Mouse (Mus musculus) embryo, embryonic 10 days (tissue): ENCODE results near the gene Ppp4r3a.
A peak's percentile ranks its signal among the peaks of the same experiment; 100 is the strongest.

Experiments
- DNase-seq: peaks from one replicate; pipeline ENCODE4 v3.0.0-alpha.2; 2015; ENCODE audit warnings: low spot score

Gene Ppp4r3a

DNA sequence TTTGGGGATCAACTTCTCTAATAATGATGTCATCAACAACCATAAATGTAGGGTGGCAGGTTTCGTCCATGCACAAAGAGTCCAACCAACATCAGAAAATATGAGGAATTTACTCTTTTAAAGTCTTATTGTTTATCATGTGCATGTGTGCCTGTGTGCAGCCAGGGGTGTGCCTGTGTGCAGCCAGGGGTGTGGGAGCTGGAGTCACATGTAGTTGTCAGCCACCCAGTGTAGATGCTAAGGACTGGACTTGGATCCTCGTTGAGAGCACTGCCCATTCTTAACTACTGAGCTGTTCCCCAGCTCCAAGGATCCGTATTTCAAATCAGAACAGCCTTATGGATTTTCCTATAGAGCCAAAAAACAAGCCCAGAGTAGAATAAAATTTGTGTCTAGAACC, 92.4 kb downstream of the Ppp4r3a start:
- no peak for DNase-seq

DNA sequence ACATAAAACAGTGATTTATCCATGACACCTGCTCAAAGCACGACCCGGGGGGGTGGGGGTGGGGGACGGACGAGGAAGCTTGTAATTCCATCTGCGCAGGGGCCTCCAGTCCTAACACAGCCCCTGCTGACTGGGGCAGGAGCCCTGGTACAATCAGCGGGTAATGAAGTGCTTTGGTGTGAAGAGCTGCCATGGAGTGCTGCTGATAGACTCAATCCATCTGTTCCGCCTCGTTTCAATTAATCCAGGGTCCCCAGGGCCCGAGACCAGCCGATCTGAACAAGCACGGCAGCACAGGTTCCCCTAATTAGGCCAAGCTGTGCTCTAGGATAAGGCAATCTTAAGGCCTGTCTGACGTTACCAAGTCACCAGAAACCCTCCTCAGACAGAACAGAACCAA, 93.2 kb downstream of the Ppp4r3a start:
- peak; percentile 73 for DNase-seq

DNA sequence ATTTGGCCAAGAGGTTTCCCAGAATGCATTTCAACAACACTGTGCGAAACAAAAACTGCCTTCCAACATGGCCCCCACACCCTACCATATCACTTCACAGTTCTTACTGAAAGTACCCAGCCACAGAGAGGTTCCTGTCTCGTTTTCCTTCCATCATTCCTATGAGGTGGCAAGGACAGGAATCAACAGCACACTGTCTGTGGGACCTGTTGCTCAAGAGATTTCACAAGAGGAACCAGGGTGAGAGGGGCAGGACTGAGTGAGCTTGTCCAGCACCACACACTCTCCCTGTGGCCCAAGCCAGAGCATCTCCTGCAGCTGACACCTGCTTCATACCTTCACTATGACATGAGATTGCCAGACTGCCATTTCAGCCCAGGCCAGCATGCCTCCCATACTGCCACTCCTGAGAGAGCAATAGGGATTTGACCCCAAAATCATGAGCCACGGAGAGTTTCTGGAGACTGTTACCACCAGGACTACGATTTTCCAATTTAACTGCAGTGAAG, 93.7 kb downstream of the Ppp4r3a start:
- DNase-seq, result no peak
